Mouse (Mus musculus): ENCODE data around the gene Vmn1r111. TPM values are rescaled to one million over a fixed set of nuclear protein-coding genes. Genes with fewer than 3 reads are reported as not detected.
"Not testable (repeated sequence)": the region's sequence is repeated elsewhere in the genome, so short reads cannot be mapped to it uniquely, and the experiment has no call there.

Vmn1r111 gene
- not detected in 2 replicates for polyA plus RNA-seq (2015; fragmentation: Nextera tagmentation; extraction: Ambion mirVana)

GRCm38 (mm10) chr7:20703116-20703515 is at the start of gene Vmn1r111:
TSS of gene Vmn1r111 (minus strand) at chr7:20703216.
- not testable (repeated sequence) for ATAC-seq (replicated peaks; ENCODE audit: extremely low read depth, insufficient read depth, low FRiP score); H3K36me3 ChIP-seq (ENCODE audit: control insufficient read depth, insufficient read depth); H3K27me3 ChIP-seq (ENCODE audit: control insufficient read depth, insufficient read depth, low read length); H3K4me1 ChIP-seq (ENCODE audit: control insufficient read depth, insufficient read depth, low read length); H3K27ac ChIP-seq (ENCODE audit: low read length); H3K9ac ChIP-seq (ENCODE audit: low read length); H3K9me3 ChIP-seq (replicated peaks; ENCODE audit: control insufficient read depth, low read length); H3K4me3 ChIP-seq (ENCODE audit: low read length); H3K4me2 ChIP-seq (ENCODE audit: low read depth, low read length)
- no CpG with 5 or more reads among the region's 2 CpGs for WGBS

DNA sequence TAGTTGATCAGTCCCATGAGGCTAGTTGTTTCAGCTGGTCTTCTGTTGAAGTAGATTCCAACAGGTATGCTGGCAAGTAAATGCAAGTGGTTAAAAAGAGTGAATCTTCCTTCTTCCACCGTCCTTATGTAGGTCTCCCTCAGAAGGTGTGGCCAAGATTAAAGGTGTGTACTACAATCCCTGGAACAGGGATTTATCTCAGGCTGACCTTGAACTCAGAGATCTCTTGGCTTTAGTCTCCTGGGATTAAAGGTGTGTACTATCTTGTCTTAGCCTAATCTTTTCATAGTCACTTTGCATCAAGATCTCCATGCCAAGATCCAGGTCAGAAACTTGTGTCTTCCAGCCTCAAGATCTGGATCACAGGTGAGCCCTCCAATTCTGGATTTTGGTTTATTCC is 27.5 kb upstream of the Vmn1r111 start, which contains the start of gene Gm10668:
Gene Gm10668, minus strand, starts transcription at position 101 of the 400 bp plus-strand sequence.
- not testable (repeated sequence) for H3K9ac ChIP-seq (ENCODE audit: low read length); H3K27ac ChIP-seq (ENCODE audit: low read length); H3K9me3 ChIP-seq (replicated peaks; ENCODE audit: control insufficient read depth, low read length); H3K36me3 ChIP-seq (ENCODE audit: control insufficient read depth, insufficient read depth); ATAC-seq (replicated peaks; ENCODE audit: extremely low read depth, insufficient read depth, low FRiP score); H3K4me3 ChIP-seq (ENCODE audit: low read length); H3K4me1 ChIP-seq (ENCODE audit: control insufficient read depth, insufficient read depth, low read length); H3K27me3 ChIP-seq (ENCODE audit: control insufficient read depth, insufficient read depth, low read length); H3K4me2 ChIP-seq (ENCODE audit: low read depth, low read length)
- WGBS, result no CpG with 5 or more reads among the region's 1 CpGs

- H3K4me2 ChIP-seq (ENCODE audit: low read depth, low read length); ATAC-seq (replicated peaks; ENCODE audit: extremely low read depth, insufficient read depth, low FRiP score); H3K4me3 ChIP-seq (ENCODE audit: low read length); H3K36me3 ChIP-seq (ENCODE audit: control insufficient read depth, insufficient read depth); H3K27ac ChIP-seq (ENCODE audit: low read length); H3K9ac ChIP-seq (ENCODE audit: low read length); H3K4me1 ChIP-seq (ENCODE audit: control insufficient read depth, insufficient read depth, low read length); H3K27me3 ChIP-seq (ENCODE audit: control insufficient read depth, insufficient read depth, low read length); H3K9me3 ChIP-seq (replicated peaks; ENCODE audit: control insufficient read depth, low read length): not testable (repeated sequence)
- WGBS, result no CpG with 5 or more reads among the region's 3 CpGs
Measured at GRCm38 (mm10) chr7:20668618-20669017, 34.4 kb downstream of the Vmn1r111 start, which contains the start of gene Vmn1r107. TSS of gene Vmn1r107 (plus strand) at chr7:20668918.

Other genes with a start within 250 kb of the Vmn1r111 start
- gene Gm10670, start 228.3 kb downstream of the Vmn1r111 start, polyA plus RNA-seq (2015; fragmentation: Nextera tagmentation; extraction: Ambion mirVana), result not detected in 2 replicates
- gene Vmn1r103, start 192.7 kb downstream of the Vmn1r111 start, polyA plus RNA-seq (2015; fragmentation: Nextera tagmentation; extraction: Ambion mirVana), result not detected in 2 replicates
- gene Vmn1r104, start 169.4 kb downstream of the Vmn1r111 start, polyA plus RNA-seq (2015; fragmentation: Nextera tagmentation; extraction: Ambion mirVana), result not detected in 2 replicates
- gene Gm5726, start 157.5 kb downstream of the Vmn1r111 start, polyA plus RNA-seq (2015; fragmentation: Nextera tagmentation; extraction: Ambion mirVana), result not detected in 2 replicates
- not detected in 2 replicates for gene Gm4141, start 127.0 kb downstream of the Vmn1r111 start, polyA plus RNA-seq (2015; fragmentation: Nextera tagmentation; extraction: Ambion mirVana)
- gene Gm4513, start 104.2 kb downstream of the Vmn1r111 start, polyA plus RNA-seq (2015; fragmentation: Nextera tagmentation; extraction: Ambion mirVana), result not detected in 2 replicates
- gene Vmn1r107, start 34.3 kb downstream of the Vmn1r111 start, polyA plus RNA-seq (2015; fragmentation: Nextera tagmentation; extraction: Ambion mirVana), result not detected in 2 replicates
- not detected in 2 replicates for gene Gm10668, start 27.4 kb upstream of the Vmn1r111 start, polyA plus RNA-seq (2015; fragmentation: Nextera tagmentation; extraction: Ambion mirVana)
- not detected in 2 replicates for gene Vmn1r112, start 68.0 kb upstream of the Vmn1r111 start, polyA plus RNA-seq (2015; fragmentation: Nextera tagmentation; extraction: Ambion mirVana)
- not detected in 2 replicates for gene Vmn1r113, start 84.1 kb upstream of the Vmn1r111 start, polyA plus RNA-seq (2015; fragmentation: Nextera tagmentation; extraction: Ambion mirVana)
- gene Vmn1r114, start 109.0 kb upstream of the Vmn1r111 start, polyA plus RNA-seq (2015; fragmentation: Nextera tagmentation; extraction: Ambion mirVana), result not detected in 2 replicates
- not detected in 2 replicates for gene Vmn1r115, start 141.8 kb upstream of the Vmn1r111 start, polyA plus RNA-seq (2015; fragmentation: Nextera tagmentation; extraction: Ambion mirVana)
- gene Vmn1r116, start 169.0 kb upstream of the Vmn1r111 start, polyA plus RNA-seq (2015; fragmentation: Nextera tagmentation; extraction: Ambion mirVana), result not detected in 2 replicates
- gene Vmn1r117, start 180.9 kb upstream of the Vmn1r111 start, polyA plus RNA-seq (2015; fragmentation: Nextera tagmentation; extraction: Ambion mirVana), result not detected in 2 replicates
- not detected in 2 replicates for gene Vmn1r118, start 209.1 kb upstream of the Vmn1r111 start, polyA plus RNA-seq (2015; fragmentation: Nextera tagmentation; extraction: Ambion mirVana)